Mouse (Mus musculus) intestine, embryonic 16.5 days (tissue): ENCODE results near the gene Adgrb3. TPM values are rescaled to one million over a fixed set of nuclear protein-coding genes. Genes with fewer than 3 reads are reported as not detected.

Experiments used
- ATAC-seq: fragments of 200-750 bp; cut with Nextera tagmentation; 2 replicates; pipeline ENCODE4 v1.8.0; 2017; ENCODE audit warnings: moderate TSS enrichment, moderate library complexity
- H3K27ac ChIP-seq: fragments of 300-500 bp; sonication (generic); 2 replicates; pipeline ENCODE4 v1.5.1; 2014; ENCODE audit warnings: mild to moderate bottlenecking, low read length
- H3K27me3 ChIP-seq: fragments of 300-500 bp; sonication (generic); replicated peaks from 2 replicates; pipeline ENCODE4 v1.6.1; 2014; ENCODE audit warnings: low read length, control low read depth, mixed read lengths; ENCODE audit not compliant: control insufficient read depth, insufficient read depth
- H3K36me3 ChIP-seq: fragments of 300-500 bp; sonication (generic); 2 replicates; pipeline ENCODE4 v1.6.1; 2014; ENCODE audit warnings: low read length, control low read depth; ENCODE audit not compliant: control insufficient read depth, insufficient read depth
- H3K4me1 ChIP-seq: fragments of 300-500 bp; sonication (generic); 2 replicates; pipeline ENCODE4 v1.6.1; 2014; ENCODE audit warnings: low read length, control low read depth, mixed read lengths; ENCODE audit not compliant: control insufficient read depth, insufficient read depth
- H3K4me2 ChIP-seq: fragments of 300-500 bp; sonication (generic); 2 replicates; pipeline ENCODE4 v1.6.1; 2014; ENCODE audit warnings: low read depth, low read length, control low read depth
- H3K4me3 ChIP-seq: fragments of 300-500 bp; sonication (generic); 2 replicates; pipeline ENCODE4 v1.5.1; 2014; ENCODE audit warnings: mild to moderate bottlenecking, low read length
- H3K9ac ChIP-seq: fragments of 300-500 bp; sonication (generic); 2 replicates; pipeline ENCODE4 v1.6.1; 2014; ENCODE audit warnings: low read depth, low read length
- H3K9me3 ChIP-seq: fragments of 300-500 bp; sonication (generic); 2 replicates; pipeline ENCODE4 v1.6.1; 2016; ENCODE audit warnings: low read length, control low read depth; ENCODE audit not compliant: control insufficient read depth
- WGBS: fragments of 180-500 bp; shearing (Covaris S2); extraction: QIAGEN DNeasy Blood & Tissue Kit; methylation state at CpG from one replicate; pipeline ENCODE4 v1.1.7; 2014; 5-methylcytosine and 5-hydroxymethylcytosine counted together
- polyA plus RNA-seq: library from polyadenylated mRNA; unstranded; fragments of >200 nt; fragmentation: Nextera tagmentation; extraction: Ambion mirVana; gene quantifications from 2 replicates; pipeline ENCODE4 v1.2.1, GENCODE M21; 2015

Gene Adgrb3
- polyA plus RNA-seq, 1 experiment from 2014 or later = 1.9 TPM

DNA sequence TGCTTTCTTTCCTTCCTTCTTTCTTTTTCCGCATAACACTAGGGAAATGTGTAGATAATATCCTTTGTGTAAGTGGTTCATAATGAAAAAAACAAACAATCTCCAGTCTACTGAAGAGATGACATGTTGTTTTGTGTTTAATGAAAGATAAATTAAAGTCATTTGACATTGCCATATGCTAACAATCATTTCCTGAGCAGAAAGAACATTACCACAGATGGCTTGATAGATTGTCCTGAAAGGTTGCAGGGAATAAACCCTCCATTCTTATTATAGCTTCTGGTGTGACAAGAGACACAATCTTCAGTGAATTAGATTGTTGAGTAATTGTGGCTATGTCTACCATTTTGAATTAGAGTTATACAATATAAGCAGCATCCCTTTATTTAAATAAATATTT, 247.8 kb downstream of the Adgrb3 start:
- Histone ChIP-seq H3K9ac (no peak overlapping the region), H3K4me1 (no peaks in the 10 kb centered on the region), H3K4me2 (no peak overlapping the region), H3K27me3 (no peaks in the 10 kb centered on the region), H3K27ac (no peak overlapping the region), H3K9me3 (no peaks in the 10 kb centered on the region), H3K36me3 (no peaks in the 10 kb centered on the region), H3K4me3 (no peak overlapping the region)
- 70% methylated on average over 1 of the region's 1 CpGs for WGBS
- ATAC-seq = no peak

DNA sequence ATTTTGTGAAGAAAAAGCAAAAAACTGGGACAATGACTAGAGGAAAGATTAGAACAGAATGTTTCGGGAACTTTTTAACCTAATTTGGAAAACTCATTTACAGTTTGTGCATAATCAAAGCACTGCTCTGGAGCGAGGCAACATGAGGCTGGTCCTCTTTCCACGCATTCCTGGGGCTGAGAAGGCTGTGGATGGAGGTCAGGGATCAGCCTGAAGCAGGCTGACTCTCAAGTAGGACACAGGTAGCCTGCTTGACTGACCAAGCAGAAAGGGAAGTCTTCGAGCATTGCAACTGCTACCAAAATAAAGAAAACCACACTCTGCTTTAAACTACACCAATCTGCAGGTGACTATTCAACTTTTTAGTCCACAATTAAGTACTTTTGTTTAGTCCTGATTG, 251.7 kb downstream of the Adgrb3 start:
- Histone ChIP-seq H3K4me2 (no peak overlapping the region), H3K9ac (no peak overlapping the region), H3K4me3 (no peak overlapping the region), H3K4me1 (no peaks in the 10 kb centered on the region), H3K36me3 (no peaks in the 10 kb centered on the region), H3K27me3 (no peaks in the 10 kb centered on the region), H3K27ac (no peak overlapping the region), H3K9me3 (no peaks in the 10 kb centered on the region)
- WGBS = 73% methylated on average over 4 of the region's 4 CpGs
- no peak for ATAC-seq

- no peak for ATAC-seq
These were observed 252.9 kb downstream of the Adgrb3 start for GRCm38 (mm10) chr1:25576598-25576997.

GRCm38 (mm10) chr1:25568096-25568495, 261.4 kb downstream of the Adgrb3 start:
- WGBS = 96% methylated on average over 1 of the region's 1 CpGs
- H3K4me2 ChIP-seq = no peak overlapping the region
- ATAC-seq = no peak

More at GRCm38 (mm10) chr1:25576598-25576997, 252.9 kb downstream of the Adgrb3 start:
- Histone ChIP-seq H3K4me2 (no peak overlapping the region), H3K9me3 (no peaks in the 10 kb centered on the region), H3K27ac (no peak overlapping the region), H3K4me1 (no peaks in the 10 kb centered on the region), H3K4me3 (no peak overlapping the region), H3K36me3 (no peaks in the 10 kb centered on the region), H3K27me3 (no peaks in the 10 kb centered on the region), H3K9ac (no peak overlapping the region)
- 85% methylated on average over 6 of the region's 6 CpGs for WGBS

DNA sequence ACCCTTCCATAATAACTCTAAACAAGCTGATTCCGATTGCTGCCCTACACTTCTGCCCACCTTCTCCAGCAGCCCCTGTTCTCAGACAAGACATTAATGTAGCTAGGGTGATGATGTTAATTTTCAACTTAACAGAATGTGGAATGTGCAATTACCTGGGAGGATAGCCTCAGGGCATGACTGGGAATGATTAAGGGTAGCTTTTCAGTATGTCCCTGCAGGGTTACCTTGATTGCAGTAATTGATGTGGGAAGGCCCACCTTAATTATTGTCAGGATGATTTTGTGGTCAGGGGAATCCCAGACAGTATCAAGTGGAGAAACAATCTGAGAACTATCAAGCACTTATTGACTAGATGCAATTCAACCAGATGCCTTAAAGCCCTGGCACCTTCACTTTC, 283.4 kb downstream of the Adgrb3 start:
- H3K4me2 ChIP-seq = no peak overlapping the region
- no peaks in the 10 kb centered on the region for H3K36me3 ChIP-seq
- 76% methylated on average over 1 of the region's 1 CpGs for WGBS
- no peak overlapping the region for H3K27ac ChIP-seq
- H3K27me3 ChIP-seq = no peaks in the 10 kb centered on the region
- no peak overlapping the region for H3K9ac ChIP-seq
- H3K9me3 ChIP-seq = no peaks in the 10 kb centered on the region
- no peaks in the 10 kb centered on the region for H3K4me1 ChIP-seq
- no peak for ATAC-seq
- H3K4me3 ChIP-seq = no peak overlapping the region

More at GRCm38 (mm10) chr1:25568096-25568495, 261.4 kb downstream of the Adgrb3 start:
- Histone ChIP-seq H3K9me3 (no peaks in the 10 kb centered on the region), H3K4me1 (no peaks in the 10 kb centered on the region), H3K4me3 (no peak overlapping the region), H3K27me3 (no peaks in the 10 kb centered on the region), H3K9ac (no peak overlapping the region), H3K27ac (no peak overlapping the region), H3K36me3 (no peaks in the 10 kb centered on the region)

- H3K4me2 ChIP-seq = no peak overlapping the region
- H3K9ac ChIP-seq = no peak overlapping the region
- H3K9me3 ChIP-seq = no peaks in the 10 kb centered on the region
- H3K4me1 ChIP-seq = no peaks in the 10 kb centered on the region
- WGBS = 80% methylated on average over 2 of the region's 2 CpGs
- ATAC-seq = no peak
- H3K4me3 ChIP-seq = no peak overlapping the region
- no peaks in the 10 kb centered on the region for H3K27me3 ChIP-seq
- no peaks in the 10 kb centered on the region for H3K36me3 ChIP-seq
- no peak overlapping the region for H3K27ac ChIP-seq
These were observed 285.6 kb downstream of the Adgrb3 start for GRCm38 (mm10) chr1:25543915-25544314.

DNA sequence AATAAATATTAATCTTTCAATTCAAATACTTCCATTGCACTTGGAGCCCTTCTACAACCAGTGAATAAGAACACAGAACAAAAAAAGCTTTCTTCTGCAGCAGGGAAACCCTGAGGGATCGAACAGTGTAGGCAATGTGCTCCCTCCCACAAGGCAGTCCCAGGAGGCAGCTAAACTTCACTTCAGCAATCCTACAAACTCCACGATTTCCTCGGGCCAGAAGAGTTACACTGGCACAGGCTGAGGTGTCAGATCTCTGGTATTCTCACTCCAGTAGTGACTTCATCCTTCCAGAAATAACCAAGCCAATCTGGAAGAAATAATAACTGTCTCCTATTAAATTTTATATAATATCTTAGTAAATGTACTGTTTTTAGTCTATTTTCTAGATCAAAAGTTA, 286.6 kb downstream of the Adgrb3 start:
- no peak for ATAC-seq
- no peaks in the 10 kb centered on the region for H3K36me3 ChIP-seq
- no peak overlapping the region for H3K4me3 ChIP-seq
- no peaks in the 10 kb centered on the region for H3K27me3 ChIP-seq
- no peak overlapping the region for H3K9ac ChIP-seq
- no peak overlapping the region for H3K4me2 ChIP-seq
- 49% methylated on average over 3 of the region's 3 CpGs for WGBS
- H3K27ac ChIP-seq = no peak overlapping the region
- H3K4me1 ChIP-seq = no peaks in the 10 kb centered on the region
- H3K9me3 ChIP-seq = no peaks in the 10 kb centered on the region

DNA sequence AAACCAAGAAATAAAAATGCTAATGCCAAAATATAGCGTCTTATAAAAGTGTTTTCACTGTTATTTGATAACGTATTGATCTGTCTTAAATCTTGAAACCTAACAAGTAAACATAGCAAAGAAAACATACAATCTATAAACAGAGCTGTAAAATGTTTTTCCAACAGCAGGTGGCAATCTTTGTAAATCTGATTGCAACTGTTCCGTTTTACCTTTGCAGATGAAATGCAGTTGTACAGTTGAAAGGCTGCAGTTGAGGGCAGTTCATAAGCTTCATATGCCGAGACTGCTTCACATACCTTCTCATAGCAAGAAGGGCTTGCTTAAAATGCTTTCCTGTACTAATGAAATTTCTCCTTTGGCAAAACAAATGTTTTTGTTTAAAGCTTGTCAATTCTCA, 302.5 kb downstream of the Adgrb3 start:
- Histone ChIP-seq H3K4me2 (no peak overlapping the region), H3K9ac (no peak overlapping the region), H3K4me1 (no peaks in the 10 kb centered on the region), H3K4me3 (no peak overlapping the region), H3K9me3 (no peaks in the 10 kb centered on the region), H3K36me3 (no peaks in the 10 kb centered on the region), H3K27me3 (no peaks in the 10 kb centered on the region), H3K27ac (no peak overlapping the region)
- no peak for ATAC-seq
- 72% methylated on average over 4 of the region's 4 CpGs for WGBS

DNA sequence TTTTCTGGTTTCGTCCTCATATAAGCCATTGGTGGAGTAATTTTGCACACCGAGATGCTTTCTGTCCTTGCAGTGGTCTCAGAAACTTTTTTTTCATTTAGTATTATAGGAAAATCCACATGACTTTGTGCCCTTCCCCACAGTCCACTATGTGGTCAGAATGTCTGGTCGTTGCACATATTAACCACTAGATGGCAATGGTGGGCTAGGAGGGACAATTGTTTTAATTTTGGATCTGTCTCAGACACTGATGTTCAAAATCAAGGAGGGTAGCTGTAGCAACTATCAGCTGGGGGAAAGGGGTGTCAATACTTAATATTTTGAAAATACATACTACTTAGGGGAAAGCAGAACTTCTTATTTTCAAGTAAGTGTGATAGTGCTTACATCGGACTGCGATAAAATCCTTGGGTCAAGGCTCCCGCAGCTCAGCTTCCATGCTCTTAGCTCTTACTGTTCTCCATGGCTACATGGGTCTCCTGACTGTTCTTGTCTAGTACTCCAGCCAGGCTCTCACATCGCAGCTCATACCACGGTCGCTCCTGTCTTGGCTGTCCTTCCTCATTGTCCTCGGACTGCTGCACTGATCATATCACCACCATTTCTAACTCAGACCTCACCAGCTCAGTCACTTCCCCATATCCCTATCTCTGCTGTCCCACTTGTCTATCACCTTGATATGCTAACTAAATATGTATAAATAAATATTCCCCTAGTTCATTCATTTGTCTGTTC, 319.0 kb downstream of the Adgrb3 start:
- no peaks in the 10 kb centered on the region for H3K9me3 ChIP-seq
- H3K9ac ChIP-seq = no peak overlapping the region
- WGBS = 60% methylated on average over 10 of the region's 10 CpGs
- H3K4me1 ChIP-seq = no peaks in the 10 kb centered on the region
- no peak overlapping the region for H3K4me3 ChIP-seq
- H3K4me2 ChIP-seq = no peak overlapping the region
- no peak for ATAC-seq
- H3K36me3 ChIP-seq = no peaks in the 10 kb centered on the region
- H3K27me3 ChIP-seq = no peaks in the 10 kb centered on the region
- no peak overlapping the region for H3K27ac ChIP-seq

GRCm38 (mm10) chr1:25504313-25504712, 325.2 kb downstream of the Adgrb3 start:
- Histone ChIP-seq H3K9ac (no peak overlapping the region), H3K4me2 (no peak overlapping the region), H3K36me3 (no peaks in the 10 kb centered on the region), H3K27me3 (no peaks in the 10 kb centered on the region), H3K4me1 (no peaks in the 10 kb centered on the region), H3K4me3 (no peak overlapping the region), H3K9me3 (no peaks in the 10 kb centered on the region), H3K27ac (no peak overlapping the region)
- ATAC-seq = no peak
- 29% methylated on average over 4 of the region's 4 CpGs for WGBS
